Comparison of ENCODE assay signal across 8 mouse cellular contexts in the genomic region with DNA sequence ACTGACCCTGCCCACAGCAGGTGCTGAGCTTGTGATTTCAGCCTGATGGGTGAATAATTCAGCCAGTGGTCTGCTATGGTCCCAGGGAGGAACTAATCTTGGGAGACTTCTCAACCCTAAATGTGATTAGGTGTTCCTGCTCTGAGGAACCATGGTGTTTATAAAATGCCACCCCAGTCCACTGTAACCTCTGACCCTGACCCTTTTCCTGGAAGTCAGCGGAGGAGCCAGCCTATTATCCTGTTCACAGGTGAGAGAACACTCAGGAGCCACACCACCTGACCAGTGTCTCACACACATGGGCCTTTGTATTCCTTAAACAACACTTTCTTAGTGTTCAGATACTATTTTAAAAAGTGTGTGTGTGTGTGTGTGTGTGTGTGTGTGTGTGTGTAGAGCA.
DNase-seq lines count a peak whose midpoint lies in the region; ATAC-seq and TF ChIP-seq lines count a peak whose summit lies in the region.

No protein-coding gene starts in this region.

- H3K4me2 ChIP-seq in lung, embryonic 14.5 days, result peak overlapping the region; percentile 36; the same call in 1 of the 2 replicates
- H3K4me2 ChIP-seq in limb, embryonic 13.5 days (replicated peaks), result no peak overlapping the region

- no peak for ATAC-seq in lung, embryonic 14.5 days (ENCODE audit: insufficient read depth)
- no peak for ATAC-seq in limb, embryonic 13.5 days (ENCODE audit: low FRiP score, low read depth)

- no peak for TF ChIP-seq CTCF in lung, embryonic 14.5 days (IDR thresholded peaks at IDR 0.05; ENCODE audit: low read depth)
- TF ChIP-seq CTCF in olfactory bulb, adult 2 months (IDR thresholded peaks at IDR 0.05; ENCODE audit: insufficient read depth, low read depth, low read length), result no peak

- peaks cover 30% of the 10 kb centered on the region for H3K4me1 ChIP-seq in lung, embryonic 14.5 days (ENCODE audit: insufficient read depth)
- peaks cover 24% of the 10 kb centered on the region for H3K4me1 ChIP-seq in limb, embryonic 13.5 days
- peaks cover 19% of the 10 kb centered on the region for H3K4me1 ChIP-seq in olfactory bulb, adult 2 months (ENCODE audit: control insufficient read depth, insufficient read depth, low read length)

- H3K27ac ChIP-seq in lung, embryonic 14.5 days (ENCODE audit: low read depth), result peak overlapping the region; percentile 80; the same call in 1 of the 2 replicates
- peak overlapping the region; percentile 61; the same call in 1 of the 2 replicates for H3K27ac ChIP-seq in limb, embryonic 13.5 days
- H3K27ac ChIP-seq in olfactory bulb, adult 2 months (ENCODE audit: insufficient read depth, low read depth, low read length), result peak overlapping the region; percentile 7; the same call in 1 of the 2 replicates

- 87% methylated on average over 1 of the region's 1 CpGs for WGBS in lung, embryonic 14.5 days
- 88% methylated on average over 1 of the region's 1 CpGs for WGBS in limb, embryonic 13.5 days
- WGBS in olfactory bulb, adult 2 months, result 97% methylated on average over 1 of the region's 1 CpGs

- no peaks in the 10 kb centered on the region for H3K27me3 ChIP-seq in lung, embryonic 14.5 days (ENCODE audit: insufficient read depth, low read length)
- no peaks in the 10 kb centered on the region for H3K27me3 ChIP-seq in limb, embryonic 13.5 days

- peak; percentile 51 for DNase-seq in cerebellum, adult 9-10 months
- DNase-seq in cerebellum, postnatal 36 days, result no peak
- no peak for DNase-seq in lung, embryonic 14.5 days
- DNase-seq in lung, postnatal 10 days, result no peak
- no peak for DNase-seq in thymus, adult 18-20 months
- DNase-seq in right cerebral cortex, postnatal 4 days, result no peak

- H3K4me3 ChIP-seq in lung, embryonic 14.5 days (ENCODE audit: low read depth, low read length), result no peak overlapping the region
- H3K4me3 ChIP-seq in limb, embryonic 13.5 days, result no peak overlapping the region
- no peak overlapping the region for H3K4me3 ChIP-seq in olfactory bulb, adult 2 months (ENCODE audit: insufficient read depth, low read depth, low read length)

- H3K9ac ChIP-seq in lung, embryonic 14.5 days, result no peak overlapping the region
- 0 out of 2 replicates have a peak overlapping the region, but pooled peaks have one; percentile 43 for H3K9ac ChIP-seq in limb, embryonic 13.5 days

- no peaks in the 10 kb centered on the region for H3K36me3 ChIP-seq in lung, embryonic 14.5 days (ENCODE audit: insufficient read depth)
- no peaks in the 10 kb centered on the region for H3K36me3 ChIP-seq in limb, embryonic 13.5 days

- no peak for TF ChIP-seq POLR2A in olfactory bulb, adult 2 months (IDR thresholded peaks at IDR 0.05; ENCODE audit: insufficient read depth, low read depth, low read length)

- no peaks in the 10 kb centered on the region for H3K9me3 ChIP-seq in lung, embryonic 14.5 days (ENCODE audit: low read depth, low read length)
- no peaks in the 10 kb centered on the region for H3K9me3 ChIP-seq in limb, embryonic 13.5 days

Comparison
In these comparisons a context has a peak if more than half of its experiments do, and no peak if none do; other contexts are left out.
1. H3K27ac ChIP-seq: peak in every context shown above with its lines; median percentile 80 in lung, embryonic 14.5 days; 61 in limb, embryonic 13.5 days; 7 in olfactory bulb, adult 2 months.